Mouse (Mus musculus): ENCODE results near the gene Rgs10. TPM values are rescaled to one million over a fixed set of nuclear protein-coding genes. Genes with fewer than 3 reads are reported as not detected.

The Rgs10 gene
- polyA plus RNA-seq, 1 experiment from 2014 or later: 8.7 TPM

DNA sequence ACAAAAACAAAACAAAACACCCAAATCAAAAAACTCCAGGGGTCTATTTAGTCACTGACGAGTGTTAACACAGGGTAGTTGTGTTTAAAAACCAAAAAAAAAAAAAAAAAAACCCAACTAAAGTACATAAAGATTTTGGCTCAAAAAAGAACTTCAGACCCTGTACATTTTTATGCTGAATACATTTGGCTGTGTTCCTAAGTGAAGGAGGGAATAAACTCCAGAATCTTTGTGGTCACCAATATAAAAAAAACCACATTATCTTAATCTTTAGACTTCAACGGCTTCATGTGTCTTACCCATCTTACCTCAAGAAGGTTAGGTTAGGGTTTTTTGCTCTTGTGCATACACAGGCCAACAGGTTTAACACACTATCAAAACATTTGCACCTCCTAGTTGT is 22.0 kb upstream of the Rgs10 start:
- Histone ChIP-seq H3K9me3 (ENCODE audit: control insufficient read depth, low read length) (no peaks in the 10 kb centered on the region), H3K4me1 (ENCODE audit: control insufficient read depth, insufficient read depth, low read length) (no peaks in the 10 kb centered on the region), H3K4me2 (replicated peaks; ENCODE audit: low read depth, low read length) (no peak overlapping the region), H3K36me3 (ENCODE audit: control insufficient read depth, insufficient read depth, low read length) (peaks cover 42% of the 10 kb centered on the region), H3K27ac (ENCODE audit: low read depth, low read length) (no peak overlapping the region), H3K4me3 (ENCODE audit: low read length) (no peak overlapping the region), H3K27me3 (ENCODE audit: control insufficient read depth, insufficient read depth, low read length) (no peaks in the 10 kb centered on the region), H3K9ac (ENCODE audit: low read depth, low read length) (no peak overlapping the region)
- no peak for ATAC-seq (ENCODE audit: low FRiP score, low TSS enrichment)
- WGBS: 89% methylated on average over 2 of the region's 2 CpGs

DNA sequence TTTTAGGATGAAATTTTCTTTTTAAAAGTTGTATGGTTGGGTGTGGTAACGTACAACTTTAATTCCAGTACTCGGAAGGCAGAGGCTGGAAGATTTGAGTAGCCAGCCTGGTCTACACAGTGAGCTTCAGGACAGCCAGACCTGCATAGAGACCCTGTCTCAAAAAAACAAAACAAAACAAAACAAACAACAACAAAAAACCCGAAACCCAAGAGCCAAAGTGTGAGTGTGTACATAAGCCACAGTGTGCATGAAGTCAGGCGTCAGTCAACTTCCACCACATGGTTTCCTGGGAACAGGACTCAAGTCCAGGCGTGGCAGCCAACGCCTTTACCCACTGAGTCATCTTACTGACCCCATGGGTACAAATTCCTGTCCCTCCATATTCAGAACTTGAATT is 20.7 kb upstream of the Rgs10 start:
- H3K4me3 ChIP-seq (ENCODE audit: low read length): no peak overlapping the region
- H3K27me3 ChIP-seq (ENCODE audit: control insufficient read depth, insufficient read depth, low read length): no peaks in the 10 kb centered on the region
- no peaks in the 10 kb centered on the region for H3K9me3 ChIP-seq (ENCODE audit: control insufficient read depth, low read length)
- H3K9ac ChIP-seq (ENCODE audit: low read depth, low read length): no peak overlapping the region
- peaks cover 30% of the 10 kb centered on the region for H3K36me3 ChIP-seq (ENCODE audit: control insufficient read depth, insufficient read depth, low read length)
- H3K27ac ChIP-seq (ENCODE audit: low read depth, low read length): no peak overlapping the region
- no peak overlapping the region for H3K4me2 ChIP-seq (replicated peaks; ENCODE audit: low read depth, low read length)
- ATAC-seq (ENCODE audit: low FRiP score, low TSS enrichment): no peak
- WGBS: 95% methylated on average over 6 of the region's 6 CpGs
- H3K4me1 ChIP-seq (ENCODE audit: control insufficient read depth, insufficient read depth, low read length): no peaks in the 10 kb centered on the region

DNA sequence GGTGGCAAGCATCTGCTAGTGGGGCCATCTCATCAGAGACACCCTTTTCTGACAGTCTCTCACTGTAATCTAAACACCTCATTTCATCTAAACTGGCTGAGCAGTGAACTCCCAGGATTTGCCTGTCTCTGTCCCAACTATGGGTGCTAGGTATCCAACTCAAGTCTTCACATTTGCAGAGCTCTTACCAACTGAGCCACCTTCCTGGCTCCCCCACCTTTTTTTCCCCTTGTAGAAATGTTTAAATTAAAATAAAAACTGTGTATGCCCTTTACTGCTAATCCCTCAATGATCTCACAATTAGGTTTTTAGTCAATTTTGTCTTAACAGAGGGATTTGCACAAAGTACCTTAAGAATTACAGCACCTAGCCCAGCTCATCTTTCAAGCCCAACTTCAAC is 19.6 kb upstream of the Rgs10 start:
- Histone ChIP-seq H3K4me2 (replicated peaks; ENCODE audit: low read depth, low read length) (no peak overlapping the region), H3K27ac (ENCODE audit: low read depth, low read length) (no peak overlapping the region), H3K9me3 (ENCODE audit: control insufficient read depth, low read length) (no peaks in the 10 kb centered on the region), H3K4me1 (ENCODE audit: control insufficient read depth, insufficient read depth, low read length) (no peaks in the 10 kb centered on the region), H3K27me3 (ENCODE audit: control insufficient read depth, insufficient read depth, low read length) (no peaks in the 10 kb centered on the region), H3K36me3 (ENCODE audit: control insufficient read depth, insufficient read depth, low read length) (peaks cover 18% of the 10 kb centered on the region), H3K4me3 (ENCODE audit: low read length) (no peak overlapping the region), H3K9ac (ENCODE audit: low read depth, low read length) (no peak overlapping the region)
- ATAC-seq (ENCODE audit: low FRiP score, low TSS enrichment): no peak

DNA sequence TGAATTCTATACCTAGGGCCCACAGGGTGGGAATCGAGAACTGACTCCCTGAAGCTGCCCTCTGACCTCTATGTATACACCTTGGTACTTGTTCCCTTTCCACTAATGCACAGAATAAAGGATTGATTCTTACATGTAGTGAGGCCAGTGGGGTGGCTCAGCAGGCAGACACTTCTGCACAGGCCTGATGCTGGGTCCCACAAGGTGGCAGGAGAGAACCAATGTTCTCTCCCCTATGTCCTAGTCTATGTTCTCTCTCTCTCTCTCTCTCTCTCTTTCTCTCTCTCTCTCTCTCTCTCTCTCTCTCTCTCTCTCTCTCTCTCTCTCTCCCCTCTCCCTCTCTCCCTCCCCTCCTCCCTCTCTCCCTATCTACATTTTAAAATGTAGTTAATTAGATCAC is 14.7 kb upstream of the Rgs10 start:
- H3K9me3 ChIP-seq (ENCODE audit: control insufficient read depth, low read length): no peaks in the 10 kb centered on the region
- H3K27me3 ChIP-seq (ENCODE audit: control insufficient read depth, insufficient read depth, low read length): no peaks in the 10 kb centered on the region
- H3K27ac ChIP-seq (ENCODE audit: low read depth, low read length): no peak overlapping the region
- H3K4me1 ChIP-seq (ENCODE audit: control insufficient read depth, insufficient read depth, low read length): no peaks in the 10 kb centered on the region
- no peaks in the 10 kb centered on the region for H3K36me3 ChIP-seq (ENCODE audit: control insufficient read depth, insufficient read depth, low read length)
- WGBS: 67% methylated on average over 1 of the region's 1 CpGs
- no peak for ATAC-seq (ENCODE audit: low FRiP score, low TSS enrichment)
- no peak overlapping the region for H3K4me2 ChIP-seq (replicated peaks; ENCODE audit: low read depth, low read length)
- no peak overlapping the region for H3K4me3 ChIP-seq (ENCODE audit: low read length)
- no peak overlapping the region for H3K9ac ChIP-seq (ENCODE audit: low read depth, low read length)

DNA sequence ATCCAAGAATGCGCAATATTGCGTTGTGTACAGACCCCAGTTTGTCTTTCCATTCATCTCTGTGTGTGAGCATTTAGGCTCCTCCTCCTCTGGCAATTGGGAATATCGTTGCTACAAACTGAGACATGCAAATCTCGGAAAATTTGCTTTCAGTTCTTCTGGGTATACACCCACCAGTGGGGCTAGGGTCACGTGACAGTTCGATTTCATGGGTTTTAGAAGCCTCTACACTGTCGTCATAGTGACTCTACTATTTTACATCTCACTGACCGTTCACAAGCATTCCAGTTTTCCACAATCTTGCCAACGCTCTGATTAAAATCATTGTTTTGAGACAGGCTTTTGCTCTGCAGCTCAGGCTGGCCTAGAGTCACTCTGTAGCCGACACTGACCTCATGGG is 14.0 kb upstream of the Rgs10 start:
- H3K9me3 ChIP-seq (ENCODE audit: control insufficient read depth, low read length): no peaks in the 10 kb centered on the region
- no peak overlapping the region for H3K4me3 ChIP-seq (ENCODE audit: low read length)
- H3K36me3 ChIP-seq (ENCODE audit: control insufficient read depth, insufficient read depth, low read length): no peaks in the 10 kb centered on the region
- no peak for ATAC-seq (ENCODE audit: low FRiP score, low TSS enrichment)
- no peak overlapping the region for H3K27ac ChIP-seq (ENCODE audit: low read depth, low read length)
- H3K4me1 ChIP-seq (ENCODE audit: control insufficient read depth, insufficient read depth, low read length): no peaks in the 10 kb centered on the region
- H3K9ac ChIP-seq (ENCODE audit: low read depth, low read length): no peak overlapping the region
- 78% methylated on average over 10 of the region's 10 CpGs for WGBS
- no peak overlapping the region for H3K4me2 ChIP-seq (replicated peaks; ENCODE audit: low read depth, low read length)
- H3K27me3 ChIP-seq (ENCODE audit: control insufficient read depth, insufficient read depth, low read length): no peaks in the 10 kb centered on the region

DNA sequence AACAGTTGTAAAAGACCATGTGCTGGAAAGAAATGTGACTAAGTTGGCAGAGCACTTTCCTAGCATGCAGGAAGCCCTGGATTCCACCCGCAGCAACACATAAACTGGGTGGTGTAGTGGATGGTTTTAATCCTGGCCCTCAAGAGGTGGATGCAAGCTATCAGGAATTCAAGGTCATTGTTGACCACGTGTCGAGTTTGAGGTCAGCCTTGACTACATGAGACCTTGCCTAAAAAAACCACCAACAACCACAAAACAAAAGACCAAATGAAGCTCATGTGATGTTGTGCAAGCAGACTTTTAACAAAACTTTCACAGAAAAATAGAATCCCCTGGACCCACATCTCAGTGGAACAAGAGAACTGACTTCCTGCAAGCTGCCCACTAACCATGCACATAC is 3.9 kb upstream of the Rgs10 start:
- Histone ChIP-seq H3K4me3 (ENCODE audit: low read length) (no peak overlapping the region), H3K36me3 (ENCODE audit: control insufficient read depth, insufficient read depth, low read length) (no peaks in the 10 kb centered on the region), H3K9ac (ENCODE audit: low read depth, low read length) (no peak overlapping the region), H3K4me1 (ENCODE audit: control insufficient read depth, insufficient read depth, low read length) (peaks cover 2% of the 10 kb centered on the region; the same call in 1 of the 2 replicates), H3K27ac (ENCODE audit: low read depth, low read length) (no peak overlapping the region), H3K27me3 (ENCODE audit: control insufficient read depth, insufficient read depth, low read length) (peaks cover 28% of the 10 kb centered on the region), H3K9me3 (ENCODE audit: control insufficient read depth, low read length) (no peaks in the 10 kb centered on the region), H3K4me2 (replicated peaks; ENCODE audit: low read depth, low read length) (no peak overlapping the region)
- no peak for ATAC-seq (ENCODE audit: low FRiP score, low TSS enrichment)
- 71% methylated on average over 3 of the region's 3 CpGs for WGBS

DNA sequence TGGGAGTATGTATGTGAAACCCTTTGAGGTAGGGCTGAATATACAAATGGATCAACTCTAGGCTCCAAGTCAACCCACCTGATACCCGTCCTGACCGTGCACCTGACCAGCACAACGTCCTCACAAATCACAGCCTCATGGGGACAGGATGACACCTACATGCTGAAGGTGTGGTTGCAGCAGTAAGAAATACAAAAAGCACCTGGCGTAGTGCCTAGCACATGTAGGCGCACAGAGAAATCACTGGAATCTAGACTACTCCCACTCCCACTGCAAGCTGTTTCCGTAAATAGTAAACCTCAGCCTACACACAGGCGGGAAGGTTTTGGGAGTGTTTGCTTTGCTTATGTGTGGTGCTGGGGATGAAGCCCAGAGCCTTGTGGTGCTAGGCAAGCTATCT is 3.1 kb upstream of the Rgs10 start:
- no peaks in the 10 kb centered on the region for H3K36me3 ChIP-seq (ENCODE audit: control insufficient read depth, insufficient read depth, low read length)
- H3K9ac ChIP-seq (ENCODE audit: low read depth, low read length): no peak overlapping the region
- ATAC-seq (ENCODE audit: low FRiP score, low TSS enrichment): no peak
- H3K27me3 ChIP-seq (ENCODE audit: control insufficient read depth, insufficient read depth, low read length): peaks cover 29% of the 10 kb centered on the region
- H3K27ac ChIP-seq (ENCODE audit: low read depth, low read length): no peak overlapping the region
- no peak overlapping the region for H3K4me3 ChIP-seq (ENCODE audit: low read length)
- peaks cover 7% of the 10 kb centered on the region; the same call in 1 of the 2 replicates for H3K4me1 ChIP-seq (ENCODE audit: control insufficient read depth, insufficient read depth, low read length)
- 83% methylated on average over 7 of the region's 7 CpGs for WGBS
- no peak overlapping the region for H3K4me2 ChIP-seq (replicated peaks; ENCODE audit: low read depth, low read length)
- no peaks in the 10 kb centered on the region for H3K9me3 ChIP-seq (ENCODE audit: control insufficient read depth, low read length)

DNA sequence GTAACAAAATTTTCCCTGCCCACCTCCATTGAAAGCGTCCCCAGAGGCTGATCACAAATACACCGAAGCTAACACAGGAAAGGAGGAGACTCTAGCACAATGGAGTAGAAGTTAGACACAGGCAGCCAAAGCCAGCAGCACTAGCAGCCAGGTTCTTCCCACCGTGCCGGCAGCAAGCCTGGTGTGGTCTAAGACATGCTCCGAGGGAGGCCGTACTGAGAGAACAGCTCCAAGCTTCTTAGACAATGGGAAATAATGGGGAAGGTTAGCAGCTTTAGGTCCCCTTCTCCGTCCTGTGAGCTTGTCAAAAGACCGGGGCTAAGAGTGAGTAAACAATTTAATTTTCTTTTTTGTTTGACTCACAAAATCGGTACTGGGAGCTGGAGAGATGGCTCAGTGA is 1.1 kb upstream of the Rgs10 start:
- no peak for ATAC-seq (ENCODE audit: low FRiP score, low TSS enrichment)
- H3K4me2 ChIP-seq (replicated peaks; ENCODE audit: low read depth, low read length): no peak overlapping the region

DNA sequence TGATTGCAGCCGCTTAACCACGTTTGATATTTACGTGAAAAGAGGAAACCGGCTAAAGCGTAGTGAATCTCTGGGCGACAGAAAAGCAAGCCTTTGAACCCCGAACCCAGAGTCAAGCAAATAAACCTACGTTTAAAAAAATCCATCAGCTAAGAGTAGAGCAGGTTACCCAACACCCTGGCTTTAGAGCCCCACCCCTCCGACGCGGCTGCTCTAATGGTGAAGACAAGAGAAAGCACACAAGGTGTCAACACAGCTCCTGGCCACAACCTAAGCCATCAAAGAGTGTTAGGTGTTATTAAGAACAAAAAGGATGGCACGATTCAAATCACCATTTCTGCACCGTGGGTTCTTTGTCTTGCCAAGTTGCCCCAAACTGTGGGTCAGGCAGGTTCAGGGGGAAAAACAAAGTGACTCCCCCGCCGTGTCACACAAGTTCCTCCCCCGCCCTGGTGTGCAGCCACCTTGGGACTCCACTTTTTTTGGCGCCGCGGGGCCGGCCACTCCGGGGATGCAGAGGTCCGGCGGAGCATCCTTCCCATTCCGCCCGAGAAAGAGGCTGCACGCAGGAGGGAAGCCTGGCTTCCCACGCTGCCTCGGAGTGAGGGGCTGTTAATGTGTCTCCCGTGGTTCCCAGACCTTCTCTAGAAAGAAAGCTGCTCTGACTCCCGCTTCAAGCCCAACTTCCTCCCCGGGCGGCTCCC is 1.2 kb downstream of the Rgs10 start:
- peaks cover 48% of the 10 kb centered on the region for H3K27me3 ChIP-seq (ENCODE audit: control insufficient read depth, insufficient read depth, low read length)
- H3K9ac ChIP-seq (ENCODE audit: low read depth, low read length): peak overlapping the region; percentile 63
- H3K9me3 ChIP-seq (ENCODE audit: control insufficient read depth, low read length): no peaks in the 10 kb centered on the region
- ATAC-seq (ENCODE audit: low FRiP score, low TSS enrichment): 0 out of 2 replicates have a peak, but pooled peaks have one; percentile 16
- H3K4me2 ChIP-seq (replicated peaks; ENCODE audit: low read depth, low read length): peak overlapping the region; percentile 99
- whole genome bisulfite sequencing: 2% methylated on average over 31 of the region's 32 CpGs
- H3K4me1 ChIP-seq (ENCODE audit: control insufficient read depth, insufficient read depth, low read length): peaks cover 7% of the 10 kb centered on the region; the same call in 1 of the 2 replicates
- no peak overlapping the region for H3K27ac ChIP-seq (ENCODE audit: low read depth, low read length)
- no peaks in the 10 kb centered on the region for H3K36me3 ChIP-seq (ENCODE audit: control insufficient read depth, insufficient read depth, low read length)
- H3K4me3 ChIP-seq (ENCODE audit: low read length): peak overlapping the region; percentile 70

More for the DNA sequence above, 1.1 kb upstream of the Rgs10 start:
- Histone ChIP-seq H3K27me3 (ENCODE audit: control insufficient read depth, insufficient read depth, low read length) (peaks cover 44% of the 10 kb centered on the region), H3K27ac (ENCODE audit: low read depth, low read length) (no peak overlapping the region), H3K9ac (ENCODE audit: low read depth, low read length) (no peak overlapping the region), H3K9me3 (ENCODE audit: control insufficient read depth, low read length) (no peaks in the 10 kb centered on the region), H3K36me3 (ENCODE audit: control insufficient read depth, insufficient read depth, low read length) (no peaks in the 10 kb centered on the region), H3K4me1 (ENCODE audit: control insufficient read depth, insufficient read depth, low read length) (peaks cover 7% of the 10 kb centered on the region; the same call in 1 of the 2 replicates), H3K4me3 (ENCODE audit: low read length) (no peak overlapping the region)
- 20% methylated on average over 9 of the region's 9 CpGs for WGBS
